Mouse (Mus musculus) brown adipose tissue, adult 24 weeks (tissue): ENCODE data around the gene Igfbp2. TPM values are rescaled to one million over a fixed set of nuclear protein-coding genes. Genes with fewer than 3 reads are reported as not detected.
A peak's percentile ranks its signal among the peaks of the same experiment; 100 is the strongest.

ENCODE experiments used
- H3K27ac ChIP-seq: fragments of 200-500 bp; replicated peaks from 2 replicates; pipeline ENCODE4 v1.5.1; 2012; ENCODE audit warnings: low read depth, mild to moderate bottlenecking, low read length
- H3K4me1 ChIP-seq: fragments of 200-500 bp; 2 replicates; pipeline ENCODE4 v1.6.1; 2012; ENCODE audit warnings: low read length, mixed read lengths; ENCODE audit not compliant: control insufficient read depth, insufficient read depth, insufficient read length
- H3K4me3 ChIP-seq: fragments of 200-500 bp; 2 replicates; pipeline ENCODE4 v1.5.1; 2012; ENCODE audit warnings: low read depth, mild to moderate bottlenecking, low read length, moderate library complexity; ENCODE audit not compliant: insufficient read depth
- polyA plus RNA-seq: library from polyadenylated mRNA; stranded (reverse); fragments of >200 nt; gene quantifications from 2 replicates; pipeline ENCODE4 v1.2.4, GENCODE M21; 2012; ENCODE audit not compliant: missing spikeins, insufficient read depth, insufficient read length

The Igfbp2 gene
- 1.1 TPM in 1 of 2 replicates, not detected in the other for polyA plus RNA-seq

DNA sequence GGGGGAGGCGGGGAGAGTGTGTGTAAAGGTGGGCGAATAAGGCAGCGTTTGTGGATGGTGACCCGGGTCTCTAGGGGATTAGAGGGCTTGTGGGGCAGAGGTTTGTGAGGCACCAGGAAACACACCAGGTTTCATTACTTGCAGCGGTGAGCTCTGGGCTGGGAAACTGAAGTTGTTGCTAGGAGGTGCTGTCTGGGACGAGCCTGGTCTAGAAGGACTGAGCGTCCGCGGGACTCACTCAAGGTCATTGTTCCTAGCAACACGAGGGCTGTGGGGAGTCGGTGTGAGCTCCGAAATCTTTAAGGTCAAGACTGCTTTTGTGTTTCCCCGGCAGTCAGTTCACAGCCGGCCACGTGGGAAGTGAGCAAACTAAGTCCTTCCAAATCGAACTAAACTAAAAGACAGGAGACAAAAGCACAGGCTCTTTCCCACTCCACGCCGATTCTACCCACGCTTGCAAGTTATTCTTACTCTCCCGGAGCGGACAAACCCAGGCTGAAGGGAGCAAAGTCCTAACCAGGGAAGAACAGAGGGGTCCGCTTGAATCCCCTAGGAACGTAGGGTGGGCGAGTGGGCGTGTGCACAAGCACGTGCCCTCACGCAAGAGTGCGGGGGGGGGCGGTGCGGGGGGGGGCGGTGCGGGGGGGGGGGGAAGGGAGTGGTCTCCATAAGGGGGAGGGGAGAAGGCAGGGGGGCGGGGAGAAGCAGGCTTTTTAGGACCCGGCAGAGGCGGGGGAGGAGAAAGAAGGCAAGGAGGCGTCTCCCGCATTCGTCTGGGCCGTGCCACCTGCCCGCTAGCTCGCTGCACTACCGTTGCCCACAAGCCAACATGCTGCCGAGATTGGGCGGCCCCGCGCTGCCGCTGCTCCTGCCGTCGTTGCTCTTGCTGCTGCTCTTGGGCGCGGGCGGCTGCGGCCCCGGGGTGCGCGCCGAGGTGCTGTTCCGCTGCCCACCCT lies at the start of gene Igfbp2:
Gene Igfbp2 (plus strand): TSS at position 753 of the 956 bp plus-strand sequence.
- Histone ChIP-seq H3K27ac (no peak within 1 kb of the TSS), H3K4me3 (peak within 1 kb of the TSS; percentile 23), H3K4me1 (no peaks in the 10 kb centered on the region)

DNA sequence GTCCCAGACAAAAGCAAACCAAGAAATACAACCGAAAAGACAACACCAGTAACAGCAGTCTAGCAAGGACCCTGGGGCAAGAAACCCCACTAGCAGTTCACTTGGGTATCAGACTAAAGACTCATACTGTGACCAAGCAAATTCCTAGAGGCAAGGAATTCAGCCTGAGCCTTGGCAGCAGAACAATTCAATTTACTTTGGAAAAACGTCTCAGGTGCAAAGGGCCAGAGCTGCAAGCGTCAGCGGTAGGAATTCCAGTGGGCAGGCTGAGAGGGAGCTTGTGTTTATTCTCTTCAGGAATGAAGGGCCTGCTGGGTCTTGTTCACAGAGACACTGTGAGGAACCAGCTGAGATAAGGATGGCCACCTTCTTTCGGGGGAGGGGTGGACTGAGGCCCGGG lies 45.5 kb upstream of the Igfbp2 start:
- Histone ChIP-seq H3K4me1 (no peaks in the 10 kb centered on the region), H3K27ac (no peak overlapping the region), H3K4me3 (no peak overlapping the region)

DNA sequence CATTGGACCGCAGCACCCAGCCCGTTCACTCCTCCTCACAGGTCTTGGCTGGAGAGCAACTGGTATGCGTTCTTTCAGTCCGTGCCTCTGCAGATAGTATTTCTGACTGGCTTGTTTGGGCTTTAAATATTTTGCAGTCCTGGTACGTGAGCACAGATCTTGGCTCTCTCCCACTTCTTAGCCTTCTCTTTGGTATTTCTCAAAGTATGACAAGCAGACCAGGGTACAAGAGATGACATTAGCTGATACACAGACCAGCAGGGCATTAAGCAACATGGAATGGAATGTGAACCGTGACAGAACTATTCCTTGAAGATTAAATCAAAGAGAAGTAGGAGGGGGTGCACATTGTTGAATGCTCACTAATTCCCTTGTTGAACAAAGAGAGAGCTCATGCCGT lies 43.6 kb upstream of the Igfbp2 start:
- Histone ChIP-seq H3K27ac (no peak overlapping the region), H3K4me3 (no peak overlapping the region), H3K4me1 (no peaks in the 10 kb centered on the region)

DNA sequence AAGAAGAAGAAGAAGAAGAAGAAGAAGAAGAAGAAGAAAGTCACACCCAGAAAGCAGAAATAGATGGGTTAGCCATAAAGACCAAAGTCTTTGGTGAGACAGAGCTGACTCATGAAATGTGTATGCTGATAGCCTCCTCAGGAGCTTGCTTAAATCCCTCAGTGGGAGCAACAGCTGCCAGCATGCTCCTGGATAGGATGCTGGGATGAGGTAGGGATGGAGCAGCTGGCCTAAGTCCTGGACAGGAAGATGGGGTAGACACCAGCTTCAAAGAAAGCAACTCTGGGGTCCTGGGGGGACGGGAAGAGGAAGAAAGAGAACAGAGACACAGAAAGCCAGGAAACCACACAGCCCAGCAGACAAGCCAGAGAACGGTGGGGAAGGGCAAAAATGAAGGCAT lies 41.0 kb upstream of the Igfbp2 start:
- H3K4me3 ChIP-seq: no peak overlapping the region
- H3K4me1 ChIP-seq: no peaks in the 10 kb centered on the region
- H3K27ac ChIP-seq: no peak overlapping the region

DNA sequence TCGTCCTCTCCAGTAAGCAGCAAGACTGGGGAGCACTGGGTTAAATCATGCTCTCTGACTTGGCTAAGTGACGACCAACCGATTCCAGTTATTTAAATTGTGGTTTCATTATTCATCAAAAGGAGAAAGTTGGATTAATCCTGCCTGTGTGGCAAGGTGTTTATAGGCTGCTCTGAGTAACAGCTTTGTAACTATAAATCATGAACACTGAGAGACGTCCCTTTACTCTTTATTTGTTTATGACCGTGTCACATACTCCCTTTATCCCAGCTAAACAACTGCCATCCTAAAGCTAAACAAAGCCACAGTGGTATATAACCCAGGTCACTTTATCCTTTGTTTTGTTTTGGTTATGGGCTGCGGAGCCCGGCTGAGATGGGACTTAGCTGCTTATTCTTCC lies 40.3 kb upstream of the Igfbp2 start:
- Histone ChIP-seq H3K4me1 (no peaks in the 10 kb centered on the region), H3K4me3 (no peak overlapping the region), H3K27ac (no peak overlapping the region)

DNA sequence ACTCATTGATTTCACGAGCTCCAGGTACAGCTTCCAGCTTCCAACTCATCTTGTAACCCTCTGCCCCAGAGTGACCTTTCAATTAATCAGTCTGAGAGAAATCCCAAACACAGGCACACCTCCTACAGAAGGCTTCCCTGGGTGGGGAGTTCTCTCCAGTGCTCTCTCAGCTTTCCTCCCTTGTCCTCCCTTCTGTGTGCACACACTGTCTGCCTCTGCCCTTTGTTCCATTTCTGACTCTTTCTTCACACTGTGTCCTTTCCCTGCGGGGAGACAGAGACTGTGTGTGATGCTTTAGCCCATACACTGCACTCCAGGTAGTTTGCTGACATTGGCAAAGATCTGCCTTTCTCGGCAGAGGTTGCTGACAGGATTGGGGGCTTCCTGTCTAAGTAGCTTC lies 33.6 kb upstream of the Igfbp2 start:
- Histone ChIP-seq H3K27ac (no peak overlapping the region), H3K4me1 (no peaks in the 10 kb centered on the region), H3K4me3 (no peak overlapping the region)

DNA sequence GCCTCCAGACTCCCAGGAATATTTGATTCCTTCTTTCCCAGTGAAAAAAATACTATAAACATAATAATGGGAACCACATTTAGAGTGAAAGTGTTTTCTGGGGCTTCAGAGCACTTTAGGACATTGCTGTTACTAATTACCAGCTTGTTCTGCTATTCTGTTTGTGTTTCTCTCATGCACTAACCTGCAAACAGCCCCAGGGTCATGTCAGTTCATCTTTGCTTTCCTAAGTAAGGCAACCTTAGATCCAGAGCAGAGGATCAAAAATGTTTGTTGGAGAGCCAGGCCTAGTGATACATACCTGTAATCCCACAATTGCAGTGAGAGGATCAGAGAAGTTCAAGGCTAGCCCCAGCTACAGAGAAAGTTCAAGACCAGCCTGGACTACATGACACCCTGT lies 32.6 kb upstream of the Igfbp2 start:
- no peak overlapping the region for H3K4me3 ChIP-seq
- no peak overlapping the region for H3K27ac ChIP-seq
- no peaks in the 10 kb centered on the region for H3K4me1 ChIP-seq

DNA sequence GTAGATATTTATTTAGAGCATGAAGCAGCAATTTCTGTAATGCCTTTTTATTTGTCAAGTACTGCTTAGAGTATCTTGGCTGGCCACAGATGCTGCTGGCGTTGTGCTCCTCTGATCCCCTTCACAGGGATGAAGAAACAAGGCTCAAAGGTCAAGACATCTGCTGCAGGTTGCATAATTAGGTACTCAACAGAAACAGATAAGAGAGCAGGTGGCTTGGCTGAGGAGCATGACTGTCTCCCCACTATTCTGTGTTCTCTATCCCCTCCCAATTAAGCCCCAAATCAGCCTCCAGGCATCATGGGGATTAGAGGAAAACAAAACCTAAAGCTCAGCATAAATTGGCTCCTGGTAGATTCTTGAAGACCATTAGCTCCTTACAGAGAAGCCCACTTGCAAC lies 32.0 kb upstream of the Igfbp2 start:
- Histone ChIP-seq H3K4me3 (no peak overlapping the region), H3K27ac (no peak overlapping the region), H3K4me1 (no peaks in the 10 kb centered on the region)

DNA sequence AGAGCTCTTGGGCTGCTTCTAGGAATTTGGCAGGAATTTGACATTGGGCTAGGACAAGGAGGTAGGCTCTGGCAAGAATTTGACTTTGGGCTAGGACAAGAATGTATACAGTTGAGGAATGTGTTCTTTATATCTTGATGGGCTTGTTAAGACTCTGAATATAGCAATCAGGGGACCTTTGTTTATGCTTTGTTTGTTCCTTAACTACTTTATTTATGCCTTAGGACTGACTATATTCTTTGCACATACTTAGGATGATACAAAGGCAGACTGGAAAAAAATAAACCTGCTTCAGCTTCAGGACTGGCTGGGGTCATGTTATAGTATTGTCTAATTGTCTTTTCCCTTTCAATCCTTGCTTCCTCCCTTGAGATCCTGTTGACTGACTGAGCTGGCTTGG lies 31.1 kb upstream of the Igfbp2 start:
- Histone ChIP-seq H3K4me3 (no peak overlapping the region), H3K4me1 (no peaks in the 10 kb centered on the region)

DNA sequence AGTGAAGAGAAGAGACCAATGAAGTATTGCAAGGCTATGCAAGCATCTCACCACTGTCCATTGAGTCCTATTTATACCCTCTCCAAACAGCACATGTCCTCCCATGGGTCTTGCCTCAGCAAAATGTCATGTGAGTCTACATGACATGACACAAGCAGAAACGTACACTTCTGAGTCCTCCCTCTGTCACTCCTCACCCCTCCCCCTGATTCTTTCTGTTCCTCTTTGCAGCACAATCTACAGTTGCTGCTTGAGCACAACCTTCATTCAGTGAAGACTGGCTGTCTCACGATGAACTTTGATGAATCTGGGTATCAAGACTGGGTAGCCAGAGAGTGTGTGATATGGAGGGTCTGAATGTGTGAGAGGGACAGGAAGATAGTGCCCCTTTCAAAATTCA lies 28.2 kb upstream of the Igfbp2 start:
- H3K4me3 ChIP-seq: no peak overlapping the region
- H3K27ac ChIP-seq: no peak overlapping the region
- no peaks in the 10 kb centered on the region for H3K4me1 ChIP-seq

More for the DNA sequence above, 31.1 kb upstream of the Igfbp2 start:
- H3K27ac ChIP-seq: no peak overlapping the region

DNA sequence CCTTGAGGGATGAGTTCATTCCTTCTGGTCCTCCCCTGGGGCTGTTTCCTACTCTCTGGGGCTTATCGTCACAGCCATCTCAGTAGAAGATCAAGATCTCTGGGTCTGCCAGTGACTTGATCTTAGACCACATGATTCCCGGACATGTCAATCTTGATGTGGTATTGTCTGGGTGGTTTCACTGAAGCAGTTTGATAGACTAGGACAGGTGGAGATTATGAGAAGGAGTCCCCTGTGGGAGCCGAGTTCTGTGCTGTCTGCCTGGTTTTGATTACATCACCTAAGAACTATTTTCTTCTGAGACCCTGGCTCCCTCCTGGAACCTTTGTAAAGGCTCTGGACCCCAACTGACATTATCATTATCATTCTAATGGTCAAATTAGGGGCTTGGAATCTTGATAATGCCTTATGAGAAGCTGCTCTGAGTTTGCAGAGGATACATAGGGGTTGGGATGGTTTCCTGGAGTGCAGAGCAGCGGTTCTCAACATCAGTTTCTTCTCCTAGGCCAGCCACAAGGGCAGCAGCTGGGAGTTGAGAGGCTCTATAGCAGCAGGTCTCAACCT lies 27.1 kb upstream of the Igfbp2 start:
- H3K4me3 ChIP-seq: no peak overlapping the region
- no peak overlapping the region for H3K27ac ChIP-seq
- no peaks in the 10 kb centered on the region for H3K4me1 ChIP-seq

DNA sequence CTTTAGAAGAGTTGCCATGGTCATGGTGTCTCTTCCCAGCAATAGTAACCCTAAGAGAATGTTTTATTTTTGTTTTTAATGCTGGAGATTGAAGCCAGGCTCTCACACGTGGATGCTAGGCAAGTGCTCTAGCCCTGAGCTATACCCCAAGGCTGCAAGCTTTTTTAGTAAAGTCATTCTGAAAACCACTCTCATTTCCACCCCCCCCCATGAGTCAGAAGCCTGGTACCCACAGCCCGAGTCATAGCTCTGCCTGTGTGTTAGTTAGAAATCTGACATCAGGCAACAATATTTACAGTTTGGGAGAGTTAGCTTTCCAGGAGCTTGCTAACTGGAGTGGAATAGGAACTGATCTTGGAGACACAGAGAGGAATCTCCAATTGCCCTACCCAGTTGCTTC lies 25.9 kb upstream of the Igfbp2 start:
- H3K4me1 ChIP-seq: no peaks in the 10 kb centered on the region
- H3K4me3 ChIP-seq: no peak overlapping the region
- H3K27ac ChIP-seq: no peak overlapping the region

DNA sequence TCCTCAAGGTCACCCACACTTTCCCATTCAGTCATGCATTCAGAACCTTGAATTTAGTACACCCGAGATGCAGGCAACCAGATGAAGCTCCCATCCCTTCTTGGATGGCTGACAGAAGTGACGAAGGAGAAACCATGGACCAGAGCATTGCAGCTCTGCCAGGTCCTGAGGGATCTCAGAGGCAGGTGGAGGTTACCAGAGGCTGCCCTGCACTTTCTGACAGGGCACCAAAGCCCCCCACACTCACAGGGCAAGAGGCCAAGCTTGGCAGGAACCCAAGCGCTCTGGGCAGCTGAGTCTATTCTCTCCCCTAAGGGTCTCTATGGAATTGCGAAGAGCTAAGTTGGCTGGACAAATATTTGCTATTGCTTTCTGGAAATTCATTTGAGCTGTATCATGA lies 20.3 kb upstream of the Igfbp2 start:
- Histone ChIP-seq H3K4me1 (no peaks in the 10 kb centered on the region), H3K4me3 (no peak overlapping the region), H3K27ac (no peak overlapping the region)

DNA sequence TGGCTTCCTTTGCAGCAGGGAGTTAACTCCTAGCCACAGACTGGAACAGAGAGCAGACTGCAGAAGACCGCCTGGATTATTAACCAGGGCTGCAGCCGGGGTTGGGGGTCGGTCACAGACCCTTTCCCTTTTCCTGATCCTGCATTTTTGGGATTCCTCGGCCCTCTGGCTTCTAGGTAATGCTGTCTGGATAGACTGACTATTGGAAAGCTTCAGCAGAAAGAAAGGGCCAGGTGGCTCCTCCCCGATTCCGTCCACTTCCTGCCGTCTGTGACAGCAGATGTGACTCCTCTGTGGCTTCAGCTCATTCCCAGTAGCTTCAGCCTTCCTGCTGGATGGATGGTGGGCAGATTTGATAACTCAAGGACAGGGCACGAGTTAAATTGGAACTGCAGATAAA lies 19.3 kb upstream of the Igfbp2 start:
- Histone ChIP-seq H3K27ac (no peak overlapping the region), H3K4me1 (no peaks in the 10 kb centered on the region), H3K4me3 (no peak overlapping the region)

DNA sequence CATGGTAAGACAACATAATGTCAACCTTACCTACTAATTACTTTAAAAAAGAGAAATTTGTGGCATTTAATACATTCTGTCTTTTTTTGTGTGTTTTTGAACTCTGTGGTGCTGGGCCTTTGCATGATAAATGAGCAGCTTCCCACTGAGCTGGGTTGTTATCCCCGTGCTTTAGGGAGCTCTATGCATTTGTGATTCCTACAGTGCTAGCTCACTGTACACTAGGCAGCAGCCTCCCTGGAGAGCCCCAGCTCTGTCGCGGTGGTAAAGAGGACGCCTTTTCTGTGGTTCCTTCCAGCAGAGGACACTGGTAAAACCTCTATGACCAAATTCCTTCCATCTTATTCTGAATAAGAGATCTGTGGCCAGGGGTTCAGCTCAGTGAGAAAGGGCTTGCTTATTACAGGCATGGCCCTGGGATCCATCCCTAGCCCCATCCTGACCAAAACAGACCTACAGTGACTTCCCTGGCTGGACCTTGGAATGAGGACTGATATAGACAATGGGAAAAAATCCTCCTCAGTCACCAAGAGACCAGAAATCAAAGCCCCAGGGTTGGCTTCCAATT lies 18.7 kb upstream of the Igfbp2 start:
- Histone ChIP-seq H3K4me1 (no peaks in the 10 kb centered on the region), H3K4me3 (no peak overlapping the region), H3K27ac (no peak overlapping the region)
